ENCODE assay signal across 9 mouse cellular contexts in genomic region chrX:99358784-99359183, GRCm38 (mm10).
DNase-seq lines count a peak whose midpoint lies in the region; ATAC-seq lines count a peak whose summit lies in the region.
"Had no signal": no experiment of that assay in that cellular context is flagged by ENCODE, and none has a peak within 500 bp of the region (broad histone marks: within the 10 kb centered on the region; RNA-seq: fewer than 3 reads in every experiment).

No protein-coding gene starts in this region.

- no peak overlapping the region for H3K4me2 ChIP-seq in heart, embryonic 11.5 days
- H3K4me2 ChIP-seq in kidney, embryonic 15.5 days, result no peak overlapping the region
- H3K4me2 ChIP-seq: liver, embryonic 15.5 days had no signal

- H3K9ac ChIP-seq in heart, embryonic 11.5 days (ENCODE audit: low read depth, low read length), result no peak overlapping the region
- H3K9ac ChIP-seq in kidney, embryonic 15.5 days, result no peak overlapping the region
- H3K9ac ChIP-seq: liver, embryonic 15.5 days had no signal

- ATAC-seq in heart, embryonic 11.5 days (replicated peaks; ENCODE audit: insufficient number of reproducible peaks, low FRiP score, low TSS enrichment), result no peak; the same call in 1 of the 2 replicates
- ATAC-seq in kidney, embryonic 15.5 days (replicated peaks; ENCODE audit: low FRiP score), result peak; percentile 26; the same call in 1 of the 2 replicates
- ATAC-seq: Patski had no signal

- peak; percentile 9 for DNase-seq in retina, postnatal 1 day
- DNase-seq in retina, embryonic 14.5 days (ENCODE audit: low spot score), result no peak
- DNase-seq in T-cell, adult 2 months (ENCODE audit: low spot score), result no peak
- no peak for DNase-seq in thymus, adult 18-20 months
- no peak for DNase-seq in cerebellum, adult 11-12 months

- H3K9me3 ChIP-seq in heart, embryonic 11.5 days (replicated peaks; ENCODE audit: control insufficient read depth, low read length), result no peaks in the 10 kb centered on the region
- no peaks in the 10 kb centered on the region for H3K9me3 ChIP-seq in kidney, embryonic 15.5 days (replicated peaks)
- H3K9me3 ChIP-seq: liver, embryonic 15.5 days had no signal

- no peaks in the 10 kb centered on the region for H3K4me1 ChIP-seq in heart, embryonic 11.5 days (ENCODE audit: control insufficient read depth, insufficient read depth, low read length)
- H3K4me1 ChIP-seq in kidney, embryonic 15.5 days, result peaks cover 14% of the 10 kb centered on the region
- H3K4me1 ChIP-seq: liver, embryonic 15.5 days had no signal

- H3K4me3 ChIP-seq in heart, embryonic 11.5 days (ENCODE audit: low read depth, low read length), result no peak overlapping the region
- no peak overlapping the region for H3K4me3 ChIP-seq in kidney, embryonic 15.5 days (replicated peaks)
- H3K4me3 ChIP-seq: liver, embryonic 15.5 days had no signal

- no peaks in the 10 kb centered on the region for H3K36me3 ChIP-seq in heart, embryonic 11.5 days (ENCODE audit: control insufficient read depth, insufficient read depth, low read length)
- no peaks in the 10 kb centered on the region for H3K36me3 ChIP-seq in kidney, embryonic 15.5 days
- H3K36me3 ChIP-seq: liver, embryonic 15.5 days had no signal

- peaks cover 22% of the 10 kb centered on the region for H3K27me3 ChIP-seq in heart, embryonic 11.5 days (ENCODE audit: control insufficient read depth, insufficient read depth, low read length)
- H3K27me3 ChIP-seq in kidney, embryonic 15.5 days, result peaks cover 68% of the 10 kb centered on the region

- 0 out of 2 replicates have a peak overlapping the region, but pooled peaks have one; percentile 29 for H3K27ac ChIP-seq in heart, embryonic 11.5 days (ENCODE audit: low read depth, low read length)
- peak overlapping the region; percentile 34 for H3K27ac ChIP-seq in kidney, embryonic 15.5 days
- H3K27ac ChIP-seq: liver, embryonic 15.5 days had no signal

- 38% methylated on average over 1 of the region's 1 CpGs for WGBS in heart, embryonic 11.5 days (ENCODE audit: insufficient replicate concordance)
- WGBS in kidney, embryonic 15.5 days, result 57% methylated on average over 1 of the region's 1 CpGs
